Mouse (Mus musculus) A20 (cell line): ENCODE measurements around the gene Htra1.

Experiments used
- DNase-seq: peaks from one replicate; pipeline ENCODE4 v3.0.0-alpha.2; 2011; ENCODE audit warnings: low read depth, low spot score

Gene Htra1

GRCm38 (mm10) chr7:130934654-130935053 is 1.3 kb upstream of the Htra1 start:
- DNase-seq, result no peak

- no peak for DNase-seq
Measured at GRCm38 (mm10) chr7:130935421-130935792, 504 bp upstream of the Htra1 start.

GRCm38 (mm10) chr7:130936472-130936951 is 601 bp downstream of the Htra1 start:
- no peak for DNase-seq

GRCm38 (mm10) chr7:130937266-130937841 is 1.4 kb downstream of the Htra1 start:
- DNase-seq, result no peak

- peak; percentile 23 for DNase-seq
Measured at GRCm38 (mm10) chr7:130938005-130938404, 2.1 kb downstream of the Htra1 start.

GRCm38 (mm10) chr7:130938896-130939295 is 3.0 kb downstream of the Htra1 start:
- DNase-seq, result no peak

GRCm38 (mm10) chr7:130940733-130941132 is 4.8 kb downstream of the Htra1 start:
- DNase-seq, result no peak

- no peak for DNase-seq
Measured at GRCm38 (mm10) chr7:130943280-130943895, 7.5 kb downstream of the Htra1 start.

- no peak for DNase-seq
Measured at GRCm38 (mm10) chr7:130944766-130945475, 9.0 kb downstream of the Htra1 start.

GRCm38 (mm10) chr7:130945730-130946129 is 9.8 kb downstream of the Htra1 start:
- DNase-seq, result no peak

- DNase-seq, result no peak
Measured at GRCm38 (mm10) chr7:130946303-130946702, 10.4 kb downstream of the Htra1 start.

- DNase-seq, result no peak
Measured at GRCm38 (mm10) chr7:130948563-130949208, 12.8 kb downstream of the Htra1 start.

GRCm38 (mm10) chr7:130949331-130949751 is 13.4 kb downstream of the Htra1 start:
- no peak for DNase-seq

GRCm38 (mm10) chr7:130950482-130950881 is 14.6 kb downstream of the Htra1 start:
- no peak for DNase-seq

GRCm38 (mm10) chr7:130951004-130951403 is 15.1 kb downstream of the Htra1 start:
- DNase-seq, result no peak

- no peak for DNase-seq
Measured at GRCm38 (mm10) chr7:130953376-130953775, 17.5 kb downstream of the Htra1 start.

GRCm38 (mm10) chr7:130954177-130954601 is 18.3 kb downstream of the Htra1 start:
- DNase-seq, result no peak

- no peak for DNase-seq
Measured at GRCm38 (mm10) chr7:130958551-130958950, 22.6 kb downstream of the Htra1 start.

- no peak for DNase-seq
Measured at GRCm38 (mm10) chr7:130959868-130960267, 24.0 kb downstream of the Htra1 start.

GRCm38 (mm10) chr7:130961429-130961828 is 25.5 kb downstream of the Htra1 start:
- DNase-seq, result no peak

GRCm38 (mm10) chr7:130964686-130965085 is 28.8 kb downstream of the Htra1 start:
- no peak for DNase-seq

- no peak for DNase-seq
Measured at GRCm38 (mm10) chr7:130965396-130965795, 29.5 kb downstream of the Htra1 start.
